ENCODE assay signal across 13 mouse cellular contexts in the genomic region with DNA sequence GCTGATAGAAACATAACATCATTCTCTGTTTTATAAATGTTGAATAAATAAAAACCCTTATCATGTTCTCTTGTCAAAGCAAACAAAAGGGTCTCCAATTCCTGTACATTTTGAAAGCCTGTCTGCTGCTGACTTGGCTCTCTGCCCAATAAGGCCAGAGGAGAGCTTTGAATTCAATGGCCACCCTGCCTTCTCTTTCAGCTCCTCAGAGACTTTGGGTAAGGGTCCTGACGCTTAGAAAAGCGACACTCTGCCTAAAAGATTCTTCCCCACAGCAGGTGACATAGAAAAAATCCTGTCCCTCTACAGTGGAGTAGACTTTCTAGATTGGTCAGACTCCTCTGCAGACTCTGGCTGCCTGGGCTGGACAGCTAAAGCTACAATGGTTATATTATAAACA.
"Had no signal": no experiment of that assay in that cellular context is flagged by ENCODE, and none has a peak within 500 bp of the region (broad histone marks: within the 10 kb centered on the region; RNA-seq: fewer than 3 reads in every experiment).

No protein-coding gene starts in this region.

- H3K9me3 ChIP-seq: kidney, embryonic 15.5 days; limb, embryonic 12.5 days; liver, embryonic 13.5 days; midbrain, embryonic 12.5 days had no signal

- H3K9ac ChIP-seq: kidney, embryonic 15.5 days; limb, embryonic 12.5 days; liver, embryonic 13.5 days; liver, postnatal 0 days; midbrain, embryonic 12.5 days had no signal

- H3K4me2 ChIP-seq: kidney, embryonic 15.5 days; limb, embryonic 12.5 days; liver, embryonic 13.5 days; midbrain, embryonic 12.5 days had no signal

- ATAC-seq: intestine, embryonic 16.5 days; liver, postnatal 0 days had no signal

- H3K4me1 ChIP-seq: kidney, embryonic 15.5 days; limb, embryonic 12.5 days; liver, embryonic 13.5 days had no signal

- H3K27ac ChIP-seq: kidney, embryonic 15.5 days; left cerebral cortex, adult 2 months; limb, embryonic 12.5 days; liver, embryonic 13.5 days; midbrain, embryonic 12.5 days; stomach, postnatal 0 days had no signal

- H3K4me3 ChIP-seq: kidney, embryonic 15.5 days; left cerebral cortex, adult 2 months; limb, embryonic 12.5 days; liver, embryonic 13.5 days; midbrain, embryonic 12.5 days had no signal

- H3K27me3 ChIP-seq: kidney, embryonic 15.5 days; limb, embryonic 12.5 days; liver, embryonic 13.5 days; midbrain, embryonic 12.5 days had no signal

- H3K36me3 ChIP-seq: kidney, embryonic 15.5 days; limb, embryonic 12.5 days; liver, embryonic 13.5 days had no signal

- DNase-seq: kidney, adult 2 months; kidney, postnatal 14 days; liver; liver, embryonic 13.5 days; liver, postnatal 0 days; lung, postnatal 36 days; thymus, postnatal 4 days had no signal
